Mouse (Mus musculus): ENCODE measurements around the gene Tet3. TPM values are rescaled to one million over a fixed set of nuclear protein-coding genes. Genes with fewer than 3 reads are reported as not detected.

Tet3 gene
- polyA plus RNA-seq, 1 experiment from 2014 or later = 35.8 TPM

- ATAC-seq (ENCODE audit: insufficient number of reproducible peaks, low FRiP score, low TSS enrichment, low read depth) = no peak
- Histone ChIP-seq H3K36me3 (ENCODE audit: control insufficient read depth, insufficient read depth, low read length) (no peaks in the 10 kb centered on the region), H3K27me3 (ENCODE audit: control insufficient read depth, insufficient read depth, low read length) (no peaks in the 10 kb centered on the region), H3K27ac (replicated peaks; ENCODE audit: low read depth, low read length) (no peak overlapping the region), H3K9me3 (ENCODE audit: control insufficient read depth, low read length) (no peaks in the 10 kb centered on the region), H3K4me3 (ENCODE audit: low read depth, low read length) (no peak overlapping the region), H3K4me1 (ENCODE audit: control insufficient read depth, insufficient read depth, low read length) (no peaks in the 10 kb centered on the region), H3K9ac (ENCODE audit: low read length) (no peak overlapping the region), H3K4me2 (ENCODE audit: low read depth, severe bottlenecking) (no peak overlapping the region)
- DNase-seq (ENCODE audit: low spot score) = no peak
- WGBS = 89% methylated on average over 10 of the region's 10 CpGs
Measured at GRCm38 (mm10) chr6:83499078-83499477, 40.2 kb upstream of the Tet3 start.

GRCm38 (mm10) chr6:83496753-83497710 is 38.1 kb upstream of the Tet3 start:
- DNase-seq (ENCODE audit: low spot score) (no peak), ATAC-seq (ENCODE audit: insufficient number of reproducible peaks, low FRiP score, low TSS enrichment, low read depth) (no peak)
- Histone ChIP-seq H3K4me1 (ENCODE audit: control insufficient read depth, insufficient read depth, low read length) (no peaks in the 10 kb centered on the region), H3K4me2 (ENCODE audit: low read depth, severe bottlenecking) (no peak overlapping the region), H3K4me3 (ENCODE audit: low read depth, low read length) (no peak overlapping the region), H3K27me3 (ENCODE audit: control insufficient read depth, insufficient read depth, low read length) (no peaks in the 10 kb centered on the region), H3K9ac (ENCODE audit: low read length) (no peak overlapping the region), H3K27ac (replicated peaks; ENCODE audit: low read depth, low read length) (no peak overlapping the region), H3K36me3 (ENCODE audit: control insufficient read depth, insufficient read depth, low read length) (no peaks in the 10 kb centered on the region), H3K9me3 (ENCODE audit: control insufficient read depth, low read length) (no peaks in the 10 kb centered on the region)
- 90% methylated on average over 22 of the region's 22 CpGs for WGBS

GRCm38 (mm10) chr6:83496009-83496752 is 37.3 kb upstream of the Tet3 start:
- no peaks in the 10 kb centered on the region for H3K9me3 ChIP-seq (ENCODE audit: control insufficient read depth, low read length)
- no peak overlapping the region for H3K4me2 ChIP-seq (ENCODE audit: low read depth, severe bottlenecking)
- no peaks in the 10 kb centered on the region for H3K36me3 ChIP-seq (ENCODE audit: control insufficient read depth, insufficient read depth, low read length)
- H3K27me3 ChIP-seq (ENCODE audit: control insufficient read depth, insufficient read depth, low read length) = no peaks in the 10 kb centered on the region
- H3K4me1 ChIP-seq (ENCODE audit: control insufficient read depth, insufficient read depth, low read length) = no peaks in the 10 kb centered on the region
- H3K4me3 ChIP-seq (ENCODE audit: low read depth, low read length) = no peak overlapping the region
- ATAC-seq (ENCODE audit: insufficient number of reproducible peaks, low FRiP score, low TSS enrichment, low read depth) (no peak), DNase-seq (ENCODE audit: low spot score) (no peak)
- H3K9ac ChIP-seq (ENCODE audit: low read length) = no peak overlapping the region
- 89% methylated on average over 9 of the region's 9 CpGs for WGBS
- H3K27ac ChIP-seq (replicated peaks; ENCODE audit: low read depth, low read length) = no peak overlapping the region

- Histone ChIP-seq H3K36me3 (ENCODE audit: control insufficient read depth, insufficient read depth, low read length) (peaks cover 3% of the 10 kb centered on the region), H3K9ac (ENCODE audit: low read length) (no peak overlapping the region), H3K9me3 (ENCODE audit: control insufficient read depth, low read length) (no peaks in the 10 kb centered on the region), H3K4me1 (ENCODE audit: control insufficient read depth, insufficient read depth, low read length) (no peaks in the 10 kb centered on the region), H3K27me3 (ENCODE audit: control insufficient read depth, insufficient read depth, low read length) (no peaks in the 10 kb centered on the region), H3K27ac (replicated peaks; ENCODE audit: low read depth, low read length) (no peak overlapping the region), H3K4me2 (ENCODE audit: low read depth, severe bottlenecking) (no peak overlapping the region), H3K4me3 (ENCODE audit: low read depth, low read length) (no peak overlapping the region)
- ATAC-seq (ENCODE audit: insufficient number of reproducible peaks, low FRiP score, low TSS enrichment, low read depth) = no peak
- DNase-seq (ENCODE audit: low spot score) = no peak
- WGBS = 83% methylated on average over 4 of the region's 4 CpGs
Measured at GRCm38 (mm10) chr6:83490622-83491021, 31.7 kb upstream of the Tet3 start.

- DNase-seq (ENCODE audit: low spot score) (no peak), ATAC-seq (ENCODE audit: insufficient number of reproducible peaks, low FRiP score, low TSS enrichment, low read depth) (no peak)
- Histone ChIP-seq H3K27me3 (ENCODE audit: control insufficient read depth, insufficient read depth, low read length) (no peaks in the 10 kb centered on the region), H3K9me3 (ENCODE audit: control insufficient read depth, low read length) (no peaks in the 10 kb centered on the region), H3K36me3 (ENCODE audit: control insufficient read depth, insufficient read depth, low read length) (peaks cover 6% of the 10 kb centered on the region), H3K27ac (replicated peaks; ENCODE audit: low read depth, low read length) (no peak overlapping the region), H3K4me2 (ENCODE audit: low read depth, severe bottlenecking) (no peak overlapping the region), H3K4me3 (ENCODE audit: low read depth, low read length) (no peak overlapping the region), H3K9ac (ENCODE audit: low read length) (no peak overlapping the region), H3K4me1 (ENCODE audit: control insufficient read depth, insufficient read depth, low read length) (no peaks in the 10 kb centered on the region)
- 78% methylated on average over 5 of the region's 5 CpGs for WGBS
Measured at GRCm38 (mm10) chr6:83488200-83488599, 29.3 kb upstream of the Tet3 start.

GRCm38 (mm10) chr6:83487298-83487697 is 28.4 kb upstream of the Tet3 start:
- Histone ChIP-seq H3K27ac (replicated peaks; ENCODE audit: low read depth, low read length) (no peak overlapping the region), H3K4me3 (ENCODE audit: low read depth, low read length) (no peak overlapping the region), H3K9me3 (ENCODE audit: control insufficient read depth, low read length) (no peaks in the 10 kb centered on the region), H3K4me1 (ENCODE audit: control insufficient read depth, insufficient read depth, low read length) (no peaks in the 10 kb centered on the region), H3K27me3 (ENCODE audit: control insufficient read depth, insufficient read depth, low read length) (no peaks in the 10 kb centered on the region), H3K4me2 (ENCODE audit: low read depth, severe bottlenecking) (no peak overlapping the region), H3K9ac (ENCODE audit: low read length) (no peak overlapping the region), H3K36me3 (ENCODE audit: control insufficient read depth, insufficient read depth, low read length) (peaks cover 6% of the 10 kb centered on the region)
- no peak for DNase-seq (ENCODE audit: low spot score)
- 89% methylated on average over 4 of the region's 4 CpGs for WGBS
- no peak for ATAC-seq (ENCODE audit: insufficient number of reproducible peaks, low FRiP score, low TSS enrichment, low read depth)

GRCm38 (mm10) chr6:83485854-83486253 is 27.0 kb upstream of the Tet3 start:
- Histone ChIP-seq H3K4me1 (ENCODE audit: control insufficient read depth, insufficient read depth, low read length) (no peaks in the 10 kb centered on the region), H3K36me3 (ENCODE audit: control insufficient read depth, insufficient read depth, low read length) (peaks cover 6% of the 10 kb centered on the region), H3K9me3 (ENCODE audit: control insufficient read depth, low read length) (no peaks in the 10 kb centered on the region), H3K4me2 (ENCODE audit: low read depth, severe bottlenecking) (no peak overlapping the region), H3K4me3 (ENCODE audit: low read depth, low read length) (no peak overlapping the region), H3K27ac (replicated peaks; ENCODE audit: low read depth, low read length) (no peak overlapping the region), H3K9ac (ENCODE audit: low read length) (no peak overlapping the region), H3K27me3 (ENCODE audit: control insufficient read depth, insufficient read depth, low read length) (no peaks in the 10 kb centered on the region)
- DNase-seq (ENCODE audit: low spot score) (no peak), ATAC-seq (ENCODE audit: insufficient number of reproducible peaks, low FRiP score, low TSS enrichment, low read depth) (no peak)
- 76% methylated on average over 4 of the region's 4 CpGs for WGBS

- peaks cover 6% of the 10 kb centered on the region for H3K36me3 ChIP-seq (ENCODE audit: control insufficient read depth, insufficient read depth, low read length)
- ATAC-seq (ENCODE audit: insufficient number of reproducible peaks, low FRiP score, low TSS enrichment, low read depth) (no peak), DNase-seq (ENCODE audit: low spot score) (no peak)
Measured at GRCm38 (mm10) chr6:83483776-83484175, 24.9 kb upstream of the Tet3 start.

More at GRCm38 (mm10) chr6:83483776-83484175, 24.9 kb upstream of the Tet3 start:
- no peak overlapping the region for H3K9ac ChIP-seq (ENCODE audit: low read length)
- H3K4me2 ChIP-seq (ENCODE audit: low read depth, severe bottlenecking) = no peak overlapping the region
- H3K27me3 ChIP-seq (ENCODE audit: control insufficient read depth, insufficient read depth, low read length) = no peaks in the 10 kb centered on the region
- H3K27ac ChIP-seq (replicated peaks; ENCODE audit: low read depth, low read length) = no peak overlapping the region
- no peaks in the 10 kb centered on the region for H3K4me1 ChIP-seq (ENCODE audit: control insufficient read depth, insufficient read depth, low read length)
- no peak overlapping the region for H3K4me3 ChIP-seq (ENCODE audit: low read depth, low read length)
- 93% methylated on average over 7 of the region's 7 CpGs for WGBS
- H3K9me3 ChIP-seq (ENCODE audit: control insufficient read depth, low read length) = no peaks in the 10 kb centered on the region

Data from limb, embryonic 11.5 days (tissue).